ENCODE assay signal across 9 mouse cellular contexts in the genomic region with DNA sequence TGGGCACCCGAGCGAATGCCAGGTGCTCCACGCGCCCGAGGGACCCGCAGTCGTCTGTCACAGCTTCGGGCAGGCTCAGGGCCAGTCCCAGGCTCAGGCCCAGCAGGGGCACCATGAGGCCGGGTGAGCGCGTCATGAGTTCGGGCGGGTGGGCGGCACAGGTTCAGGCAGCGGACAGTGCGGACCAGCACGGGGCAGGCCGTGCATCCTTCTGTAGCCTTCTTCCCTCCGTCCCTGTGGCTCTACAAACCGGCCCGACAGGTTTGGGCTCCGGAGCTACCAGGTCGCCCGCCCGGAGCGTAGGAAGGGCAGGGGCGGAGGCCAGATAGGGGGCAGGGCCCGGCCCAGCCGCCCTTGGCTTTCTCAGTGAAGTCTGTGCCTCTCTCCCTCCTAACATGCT. TPM values are rescaled to one million over a fixed set of nuclear protein-coding genes. Genes with fewer than 3 reads are reported as not detected.
DNase-seq lines count a peak whose midpoint lies in the region; ATAC-seq and TF ChIP-seq lines count a peak whose summit lies in the region.
"Had no signal": no experiment of that assay in that cellular context is flagged by ENCODE, and none has a peak within 500 bp of the region (broad histone marks: within the 10 kb centered on the region; RNA-seq: fewer than 3 reads in every experiment).

Gene Prom2 (minus strand): TSS at position 283 of the 400 bp plus-strand sequence.

- H3K4me1 ChIP-seq in intestine, postnatal 0 days (replicated peaks; ENCODE audit: control insufficient read depth, insufficient read depth, low read length): no peaks in the 10 kb centered on the region

- peaks cover 13% of the 10 kb centered on the region; the same call in 1 of the 2 replicates for H3K27me3 ChIP-seq in intestine, postnatal 0 days (replicated peaks; ENCODE audit: control insufficient read depth, insufficient read depth, low read length)

- peak; percentile 27 for DNase-seq in ZHBTc4 (ENCODE audit: low read depth, low spot score)
- DNase-seq in embryo, embryonic 11 days: peak; percentile 37
- peak; percentile 14 for DNase-seq in lung, postnatal 10 days
- DNase-seq in layer of hippocampus, postnatal 36 days: no peak
- no peak for DNase-seq in spleen, postnatal 36 days (ENCODE audit: low spot score in 2 of 2)

- H3K4me3 ChIP-seq in intestine, postnatal 0 days (ENCODE audit: low read depth, low read length): no peak within 1 kb of the TSS

- H3K36me3 ChIP-seq in intestine, postnatal 0 days (ENCODE audit: control insufficient read depth, insufficient read depth): no peaks in the 10 kb centered on the region

- no peaks in the 10 kb centered on the region for H3K9me3 ChIP-seq in intestine, postnatal 0 days (ENCODE audit: control insufficient read depth)

- TF ChIP-seq CTCF in intestine, postnatal 0 days (IDR thresholded peaks at IDR 0.05; ENCODE audit: low read depth): no peak

- H3K4me2 ChIP-seq in intestine, postnatal 0 days (replicated peaks; ENCODE audit: low read depth): peak within 1 kb of the TSS; percentile 50

- H3K9ac ChIP-seq in intestine, postnatal 0 days (ENCODE audit: low read depth, low read length): no peak within 1 kb of the TSS

- 3% methylated on average over 28 of the region's 29 CpGs for WGBS in intestine, postnatal 0 days

- no peak within 1 kb of the TSS for H3K27ac ChIP-seq in intestine, postnatal 0 days (ENCODE audit: low read depth, low read length)
- H3K27ac ChIP-seq: macrophage had no signal

- ATAC-seq in intestine, postnatal 0 days: peak; percentile 43
- ATAC-seq in megakaryocyte-erythroid progenitor cell, adult 5-6 weeks (replicated peaks; ENCODE audit: low FRiP score, low TSS enrichment, poor library complexity, severe bottlenecking): no peak
- ATAC-seq in megakaryocyte, adult 5-6 weeks (ENCODE audit: poor library complexity, severe bottlenecking): no peak

RNA-seq across cellular contexts. Expression of gene Prom2, which starts in this region (rescaled TPM):
- 0.04 TPM in 1 of 2 replicates, not detected in the other for polyA plus RNA-seq in intestine, postnatal 0 days (2015; fragmentation: Nextera tagmentation; extraction: Ambion mirVana)
- not detected in 2 replicates for total RNA-seq in megakaryocyte-erythroid progenitor cell, adult 5-6 weeks (2014; fragmentation: Nextera tagmentation)
- not detected in 2 replicates for total RNA-seq in megakaryocyte-erythroid progenitor cell, adult 5-6 weeks (2017)
- total RNA-seq in megakaryocyte, adult 5-6 weeks (2015): not detected in 2 replicates
- total RNA-seq in megakaryocyte, adult 5-6 weeks (2017): 0.12 TPM in 1 of 2 replicates, not detected in the other
- total RNA-seq in layer of hippocampus, postnatal 36 days (2021): under 1 TPM; 0.07 to 0.08 TPM
- polyA plus RNA-seq: macrophage had no signal

Comparison
In these comparisons a context has a peak if more than half of its experiments do, and no peak if none do; other contexts are left out.
1. Peak in ATAC-seq and H3K4me2 ChIP-seq in intestine, postnatal 0 days; RNA of the gene not detected or under 1 TPM.
2. DNase-seq: peak in ZHBTc4 (single experiment), embryo, embryonic 11 days (single experiment) and lung, postnatal 10 days (single experiment); none in layer of hippocampus, postnatal 36 days (0 of 2) and spleen, postnatal 36 days (0 of 2).